In genomic region chr2:20966176-20967100, GRCm38 (mm10) we compare ENCODE assay signal across 8 mouse cellular contexts. TPM values are rescaled to one million over a fixed set of nuclear protein-coding genes. Genes with fewer than 3 reads are reported as not detected.
DNase-seq lines count a peak whose midpoint lies in the region; ATAC-seq lines count a peak whose summit lies in the region.

No protein-coding gene starts in this region.

- ATAC-seq in heart, embryonic 11.5 days (replicated peaks; ENCODE audit: insufficient number of reproducible peaks, low FRiP score, low TSS enrichment): no peak
- ATAC-seq in hindbrain, embryonic 14.5 days (ENCODE audit: low FRiP score): no peak
- no peak for ATAC-seq in monocyte, adult 5-6 weeks (replicated peaks; ENCODE audit: insufficient number of reproducible peaks, low FRiP score, low TSS enrichment, poor library complexity, severe bottlenecking)

- peaks cover 36% of the 10 kb centered on the region for H3K4me1 ChIP-seq in heart, embryonic 11.5 days (ENCODE audit: control insufficient read depth, insufficient read depth, low read length)
- H3K4me1 ChIP-seq in hindbrain, embryonic 14.5 days (replicated peaks; ENCODE audit: control insufficient read depth, insufficient read depth, low read length): peaks cover 46% of the 10 kb centered on the region

- WGBS in heart, embryonic 11.5 days (ENCODE audit: insufficient replicate concordance): 40% methylated on average over 18 of the region's 18 CpGs
- WGBS in hindbrain, embryonic 14.5 days: 20% methylated on average over 18 of the region's 18 CpGs
- 73% methylated on average over 18 of the region's 18 CpGs for WGBS in macrophage (ENCODE audit: missing documents)

- H3K9me3 ChIP-seq in heart, embryonic 11.5 days (replicated peaks; ENCODE audit: control insufficient read depth, low read length): no peaks in the 10 kb centered on the region
- H3K9me3 ChIP-seq in hindbrain, embryonic 14.5 days (ENCODE audit: control insufficient read depth, low read length): no peaks in the 10 kb centered on the region

- no peaks in the 10 kb centered on the region for H3K27me3 ChIP-seq in heart, embryonic 11.5 days (ENCODE audit: control insufficient read depth, insufficient read depth, low read length)
- no peaks in the 10 kb centered on the region for H3K27me3 ChIP-seq in hindbrain, embryonic 14.5 days (ENCODE audit: control insufficient read depth, insufficient read depth, low read length)

- peak overlapping the region; percentile 99 for H3K27ac ChIP-seq in heart, embryonic 11.5 days (ENCODE audit: low read depth, low read length)
- peak overlapping the region; percentile 100 for H3K27ac ChIP-seq in hindbrain, embryonic 14.5 days
- no peak overlapping the region for H3K27ac ChIP-seq in macrophage

- peak overlapping the region; percentile 98 for H3K9ac ChIP-seq in heart, embryonic 11.5 days (ENCODE audit: low read depth, low read length)
- H3K9ac ChIP-seq in hindbrain, embryonic 14.5 days: peak overlapping the region; percentile 99

- peaks cover 62% of the 10 kb centered on the region for H3K79me2 ChIP-seq in macrophage (ENCODE audit: inconsistent target)

- DNase-seq in heart, adult 8-10 months (ENCODE audit: low spot score): no peak
- DNase-seq in cerebellum, postnatal 14 days: peak; percentile 66 to 72
- peak; percentile 26 for DNase-seq in hindbrain, embryonic 14.5 days (ENCODE audit: low spot score)
- no peak for DNase-seq in ovary, adult 18-20 months (ENCODE audit: low spot score)
- DNase-seq in testis, postnatal 14 days (ENCODE audit: low spot score): no peak

- no peaks in the 10 kb centered on the region for H3K36me3 ChIP-seq in heart, embryonic 11.5 days (ENCODE audit: control insufficient read depth, insufficient read depth, low read length)
- H3K36me3 ChIP-seq in hindbrain, embryonic 14.5 days (replicated peaks; ENCODE audit: control insufficient read depth, insufficient read depth): no peaks in the 10 kb centered on the region; the same call in 1 of the 2 replicates
- no peaks in the 10 kb centered on the region for H3K36me3 ChIP-seq in macrophage (ENCODE audit: inconsistent target)

- peak overlapping the region; percentile 90 for H3K4me3 ChIP-seq in heart, embryonic 11.5 days (ENCODE audit: low read depth, low read length)
- H3K4me3 ChIP-seq in hindbrain, embryonic 14.5 days (replicated peaks; ENCODE audit: low read length): peak overlapping the region; percentile 97
- H3K4me3 ChIP-seq in macrophage (ENCODE audit: inconsistent target): peak overlapping the region; percentile 72

- peak overlapping the region; percentile 84 for H3K4me2 ChIP-seq in heart, embryonic 11.5 days
- H3K4me2 ChIP-seq in hindbrain, embryonic 14.5 days (replicated peaks): peak overlapping the region; percentile 89

RNA-seq across cellular contexts. Expression of gene Arhgap21, which starts 2.2 kb away (rescaled TPM):
- polyA plus RNA-seq in heart, embryonic 11.5 days (2014; fragmentation: Nextera tagmentation; extraction: Ambion mirVana): 19.3 and 20.4 TPM in 2 replicates
- 10 to 100 TPM; 77.8 to 86.8 (median 81.9) TPM for total RNA-seq in heart, adult 8-10 months (2022)
- polyA plus RNA-seq in hindbrain, embryonic 14.5 days (2014; fragmentation: Nextera tagmentation; extraction: Ambion mirVana): 49.3 and 49.4 TPM in 2 replicates
- total RNA-seq in macrophage (2018; cell fraction: chromatin; rRNA removed): 100 to 1,000 TPM in 9 of 26 experiments, 10 to 100 TPM in 17; 48.2 to 171 (median 89.6) TPM
- 10 to 100 TPM; 21.1 to 34.3 (median 26.9) TPM for total RNA-seq in macrophage (2018; cell fraction: cytosol; rRNA removed)
- 100 to 1,000 TPM in 2 of 26 experiments, 10 to 100 TPM in 24; 30.6 to 132 (median 55.8) TPM for total RNA-seq in macrophage (2018; cell fraction: nucleus; rRNA removed)
- polyA plus RNA-seq in macrophage (2018): 18.4 to 26.0 TPM (median 22.5 TPM) in 3 replicates
- 11.1 to 28.0 TPM (median 16.4 TPM) in 3 replicates for total RNA-seq in monocyte, adult 5-6 weeks (2017)

Comparison
In these comparisons a context has a peak if more than half of its experiments do, and no peak if none do; other contexts are left out.
1. DNase-seq: peak in cerebellum, postnatal 14 days (2 of 2) and hindbrain, embryonic 14.5 days (single experiment); none in heart, adult 8-10 months (single experiment), ovary, adult 18-20 months (single experiment) and testis, postnatal 14 days (single experiment).
2. Peak in every context shown above with its lines, with median percentiles within 50 percentile points of each other: H3K4me3 ChIP-seq.